Mouse (Mus musculus) ES-CJ7 (cell line): ENCODE results near the gene Hoxd1.

Experiments used
- DNase-seq: peaks from one replicate; pipeline ENCODE4 v3.0.0; 2011; ENCODE audit warnings: low read depth, low spot score

Hoxd1 gene

GRCm38 (mm10) chr2:74748436-74748995 lies 14.3 kb upstream of the Hoxd1 start:
- DNase-seq, result no peak

GRCm38 (mm10) chr2:74749337-74750121 lies 13.3 kb upstream of the Hoxd1 start:
- DNase-seq, result peak; percentile 74

- no peak for DNase-seq
Observed at GRCm38 (mm10) chr2:74750731-74751250, 12.0 kb upstream of the Hoxd1 start.

- no peak for DNase-seq
Observed at GRCm38 (mm10) chr2:74751861-74752260, 10.9 kb upstream of the Hoxd1 start.

GRCm38 (mm10) chr2:74752431-74753174 lies 10.2 kb upstream of the Hoxd1 start:
- no peak for DNase-seq

- peak; percentile 17 for DNase-seq
Observed at GRCm38 (mm10) chr2:74753175-74753523, 9.6 kb upstream of the Hoxd1 start.

- no peak for DNase-seq
Observed at GRCm38 (mm10) chr2:74753711-74754110, 9.1 kb upstream of the Hoxd1 start.

GRCm38 (mm10) chr2:74760146-74760545 lies 2.6 kb upstream of the Hoxd1 start:
- no peak for DNase-seq

- DNase-seq, result no peak
Observed at GRCm38 (mm10) chr2:74761941-74762340, 839 bp upstream of the Hoxd1 start.

GRCm38 (mm10) chr2:74763245-74763735 lies 510 bp downstream of the Hoxd1 start:
- no peak for DNase-seq

GRCm38 (mm10) chr2:74763976-74764375 lies 1.2 kb downstream of the Hoxd1 start:
- peak; percentile 9 for DNase-seq

GRCm38 (mm10) chr2:74774359-74774758 lies 11.6 kb downstream of the Hoxd1 start:
- no peak for DNase-seq

GRCm38 (mm10) chr2:74777536-74778275 lies 14.9 kb downstream of the Hoxd1 start:
- peak; percentile 48 for DNase-seq

GRCm38 (mm10) chr2:74781386-74781785 lies 18.6 kb downstream of the Hoxd1 start:
- no peak for DNase-seq

GRCm38 (mm10) chr2:74795531-74795930 lies 32.8 kb downstream of the Hoxd1 start:
- no peak for DNase-seq

GRCm38 (mm10) chr2:74808431-74808830 lies 45.7 kb downstream of the Hoxd1 start:
- no peak for DNase-seq
